Mouse (Mus musculus) T-cell, adult 2 months (primary cell): ENCODE data around the gene Slc7a14.

Experiments used
- DNase-seq: peaks from one replicate; pipeline ENCODE4 v3.0.0; 2022; ENCODE audit warnings: low spot score

Gene Slc7a14

GRCm38 (mm10) chr3:31261418-31262014, 48.7 kb downstream of the Slc7a14 start:
- no peak for DNase-seq

- no peak for DNase-seq
These were observed 49.2 kb downstream of the Slc7a14 start for GRCm38 (mm10) chr3:31260964-31261346.

GRCm38 (mm10) chr3:31260329-31260963, 49.7 kb downstream of the Slc7a14 start:
- no peak for DNase-seq

GRCm38 (mm10) chr3:31259553-31260255, 50.5 kb downstream of the Slc7a14 start:
- no peak for DNase-seq

GRCm38 (mm10) chr3:31254427-31254826, 55.8 kb downstream of the Slc7a14 start:
- DNase-seq: no peak

GRCm38 (mm10) chr3:31253862-31254261, 56.3 kb downstream of the Slc7a14 start:
- DNase-seq: no peak

- DNase-seq: no peak
These were observed 57.6 kb downstream of the Slc7a14 start for GRCm38 (mm10) chr3:31252566-31252965.

- DNase-seq: no peak
These were observed 66.7 kb downstream of the Slc7a14 start for GRCm38 (mm10) chr3:31243478-31243877.

- DNase-seq: no peak
These were observed 69.3 kb downstream of the Slc7a14 start for GRCm38 (mm10) chr3:31240840-31241239.

- no peak for DNase-seq
These were observed 70.5 kb downstream of the Slc7a14 start for GRCm38 (mm10) chr3:31239645-31240044.

- no peak for DNase-seq
These were observed 72.2 kb downstream of the Slc7a14 start for GRCm38 (mm10) chr3:31237936-31238335.

- no peak for DNase-seq
These were observed 74.0 kb downstream of the Slc7a14 start for GRCm38 (mm10) chr3:31236146-31236545.

GRCm38 (mm10) chr3:31234356-31234755, 75.8 kb downstream of the Slc7a14 start:
- DNase-seq: no peak

GRCm38 (mm10) chr3:31233746-31234312, 76.3 kb downstream of the Slc7a14 start:
- no peak for DNase-seq

- DNase-seq: no peak
These were observed 80.9 kb downstream of the Slc7a14 start for GRCm38 (mm10) chr3:31229281-31229680.

GRCm38 (mm10) chr3:31228487-31228886, 81.7 kb downstream of the Slc7a14 start:
- DNase-seq: no peak

GRCm38 (mm10) chr3:31223551-31223950, 86.6 kb downstream of the Slc7a14 start:
- DNase-seq: no peak

- DNase-seq: no peak
These were observed 90.1 kb downstream of the Slc7a14 start for GRCm38 (mm10) chr3:31220040-31220439.

GRCm38 (mm10) chr3:31219483-31219882, 90.7 kb downstream of the Slc7a14 start:
- no peak for DNase-seq

- DNase-seq: no peak
These were observed 92.7 kb downstream of the Slc7a14 start for GRCm38 (mm10) chr3:31217523-31217922.

GRCm38 (mm10) chr3:31213802-31214201, 96.4 kb downstream of the Slc7a14 start:
- DNase-seq: no peak

- no peak for DNase-seq
These were observed 97.8 kb downstream of the Slc7a14 start for GRCm38 (mm10) chr3:31212205-31213038.
